Mouse (Mus musculus) liver, adult 2 months (tissue): ENCODE measurements at regions not wholly inside any gene's neighbourhood (a gene's known extent, or its start where the extent isn't known, plus 50 kb on each side); places are given as distances from the start of the nearest gene placed in this dataset.

ENCODE experiments used
- DNase-seq: peaks from one replicate; pipeline ENCODE4 v3.0.0-alpha.2; 2011; ENCODE audit warnings: low read depth, low spot score; ENCODE audit errors: extremely low read depth
- H3K27ac ChIP-seq: fragments of 200-500 bp; replicated peaks from 2 replicates; pipeline ENCODE4 v1.5.1; 2012; ENCODE audit warnings: low read depth, mild to moderate bottlenecking, control low read depth, inconsistent platforms, low read length; ENCODE audit not compliant: insufficient read depth
- H3K27me3 ChIP-seq: fragments of 200-500 bp; 2 replicates; pipeline ENCODE4 v1.6.1; 2012; ENCODE audit warnings: mild to moderate bottlenecking, moderate library complexity, low read length, inconsistent platforms; ENCODE audit not compliant: control insufficient read depth, insufficient read depth
- H3K36me3 ChIP-seq: fragments of 200-500 bp; 2 replicates; pipeline ENCODE4 v1.6.1; 2012; ENCODE audit warnings: low read length, inconsistent platforms; ENCODE audit not compliant: control insufficient read depth, insufficient read depth
- H3K4me1 ChIP-seq: fragments of 200-500 bp; 2 replicates; pipeline ENCODE4 v1.6.1; 2011; ENCODE audit warnings: low read length; ENCODE audit not compliant: control insufficient read depth, insufficient read depth
- H3K4me3 ChIP-seq: fragments of 200-500 bp; 2 replicates; pipeline ENCODE4 v1.5.1; 2011; ENCODE audit warnings: low read depth, mild to moderate bottlenecking, control low read depth, low read length, moderate library complexity; ENCODE audit not compliant: insufficient read depth
- H3K79me2 ChIP-seq: fragments of 200-500 bp; 2 replicates; pipeline ENCODE4 v1.6.1; 2012; ENCODE audit warnings: inconsistent platforms, mild to moderate bottlenecking, low read length, moderate library complexity; ENCODE audit not compliant: control insufficient read depth, insufficient read depth
- H3K9ac ChIP-seq: fragments of 200-500 bp; 2 replicates; pipeline ENCODE4 v1.6.1; 2012; ENCODE audit warnings: low read depth, mild to moderate bottlenecking, control low read depth, inconsistent platforms, low read length
- CTCF ChIP-seq: fragments of 200-500 bp; IDR thresholded peaks from 2 replicates; pipeline ENCODE4 v1.5.1; 2011; ENCODE audit warnings: low read depth, low read length, control low read depth
- POLR2A ChIP-seq: fragments of 200-500 bp; IDR thresholded peaks from 2 replicates; pipeline ENCODE4 v1.6.1; 2011; ENCODE audit warnings: low read length, control low read depth; ENCODE audit not compliant: insufficient read depth; ENCODE audit errors: extremely low read depth
- WGBS: fragments of 180-500 bp; shearing (Covaris S2); methylation state at CpG from one replicate; pipeline ENCODE4 v1.1.7; 2018; 5-methylcytosine and 5-hydroxymethylcytosine counted together

GRCm38 (mm10) chr1:151059546-151060136 lies 66.4 kb upstream of the Hmcn1 start:
- WGBS, result 92% methylated on average over 4 of the region's 4 CpGs
- Histone ChIP-seq H3K79me2 (no peaks in the 10 kb centered on the region), H3K27me3 (no peaks in the 10 kb centered on the region), H3K4me3 (no peak overlapping the region), H3K36me3 (no peaks in the 10 kb centered on the region), H3K4me1 (peaks cover 3% of the 10 kb centered on the region; the same call in 1 of the 2 replicates), H3K9ac (no peak overlapping the region), H3K27ac (no peak overlapping the region)
- TF ChIP-seq CTCF (no peak), POLR2A (no peak)
- no peak for DNase-seq

GRCm38 (mm10) chr1:151065090-151065567 lies 71.9 kb upstream of the Hmcn1 start:
- H3K36me3 ChIP-seq, result no peaks in the 10 kb centered on the region
- H3K4me1 ChIP-seq, result peaks cover 3% of the 10 kb centered on the region; the same call in 1 of the 2 replicates
- no peak overlapping the region for H3K27ac ChIP-seq
- H3K27me3 ChIP-seq, result no peaks in the 10 kb centered on the region
- 79% methylated on average over 9 of the region's 9 CpGs for WGBS
- no peak overlapping the region for H3K9ac ChIP-seq
- no peak for DNase-seq
- no peak overlapping the region for H3K4me3 ChIP-seq
- TF ChIP-seq CTCF (no peak), POLR2A (no peak)
- H3K79me2 ChIP-seq, result no peaks in the 10 kb centered on the region

- DNase-seq, result no peak
- no peak for TF ChIP-seq POLR2A
- peak; percentile 5; the same call in 1 of the 2 replicates for TF ChIP-seq CTCF
- Histone ChIP-seq H3K79me2 (no peaks in the 10 kb centered on the region), H3K27ac (no peak overlapping the region), H3K27me3 (no peaks in the 10 kb centered on the region), H3K4me1 (peaks cover 3% of the 10 kb centered on the region; the same call in 1 of the 2 replicates), H3K4me3 (no peak overlapping the region), H3K36me3 (no peaks in the 10 kb centered on the region), H3K9ac (no peak overlapping the region)
- 86% methylated on average over 15 of the region's 15 CpGs for WGBS
Measured at GRCm38 (mm10) chr1:151066379-151067128, 73.3 kb upstream of the Hmcn1 start.

- no peak for TF ChIP-seq CTCF
- TF ChIP-seq POLR2A, result no peak
- DNase-seq, result peak; percentile 14
- no peaks in the 10 kb centered on the region for H3K4me1 ChIP-seq
- 80% methylated on average over 16 of the region's 16 CpGs for WGBS
- H3K27me3 ChIP-seq, result no peaks in the 10 kb centered on the region
- H3K27ac ChIP-seq, result no peak overlapping the region
- no peak overlapping the region for H3K9ac ChIP-seq
- no peak overlapping the region for H3K4me3 ChIP-seq
- no peaks in the 10 kb centered on the region for H3K79me2 ChIP-seq
- no peaks in the 10 kb centered on the region for H3K36me3 ChIP-seq
Measured at GRCm38 (mm10) chr1:151074508-151075314, 81.5 kb upstream of the Hmcn1 start.

- Histone ChIP-seq H3K79me2 (no peaks in the 10 kb centered on the region), H3K27me3 (no peaks in the 10 kb centered on the region), H3K36me3 (no peaks in the 10 kb centered on the region), H3K9ac (no peak overlapping the region), H3K4me3 (no peak overlapping the region), H3K27ac (no peak overlapping the region), H3K4me1 (no peaks in the 10 kb centered on the region)
- DNase-seq, result no peak
- WGBS, result 82% methylated on average over 6 of the region's 6 CpGs
- TF ChIP-seq POLR2A (no peak), CTCF (no peak)
Measured at GRCm38 (mm10) chr1:151075541-151075940, 82.3 kb upstream of the Hmcn1 start.
